Mouse (Mus musculus): ENCODE measurements around the gene Actr3b. TPM values are rescaled to one million over a fixed set of nuclear protein-coding genes. Genes with fewer than 3 reads are reported as not detected.

Gene Actr3b
- polyA plus RNA-seq, 1 experiment = 0.40 TPM

- no peak for TF ChIP-seq CEBPB (IDR thresholded peaks at IDR 0.05; ENCODE audit: insufficient read depth, poor library complexity, severe bottlenecking)
- TF ChIP-seq E2F4 (IDR thresholded peaks at IDR 0.05; ENCODE audit: insufficient read depth) = no peak
- no peak overlapping the region for H3ac ChIP-seq (ENCODE audit: control insufficient read depth, insufficient read length)
- no peaks in the 10 kb centered on the region for H3K27me3 ChIP-seq (ENCODE audit: control insufficient read depth, insufficient read depth, insufficient read length)
- H3K4me2 ChIP-seq (ENCODE audit: low read depth) = no peak overlapping the region
- H3K36me3 ChIP-seq (ENCODE audit: control insufficient read depth, insufficient read depth) = no peaks in the 10 kb centered on the region
- H3K4me3 ChIP-seq = no peak overlapping the region
- no peaks in the 10 kb centered on the region for H3K79me2 ChIP-seq (ENCODE audit: control insufficient read depth, insufficient read depth)
These were observed 117.5 kb downstream of the Actr3b start for GRCm38 (mm10) chr5:25877281-25877680.

GRCm38 (mm10) chr5:25877996-25878395, 118.2 kb downstream of the Actr3b start:
- no peak for TF ChIP-seq POLR2A (IDR thresholded peaks at IDR 0.05; ENCODE audit: insufficient read length, low read depth)
- TF ChIP-seq REST (IDR thresholded peaks at IDR 0.05; ENCODE audit: insufficient read depth, insufficient read length) = no peak
- TF ChIP-seq E2F4 (IDR thresholded peaks at IDR 0.05; ENCODE audit: insufficient read depth) = no peak
- no peak for TF ChIP-seq CEBPB (IDR thresholded peaks at IDR 0.05; ENCODE audit: insufficient read depth, poor library complexity, severe bottlenecking)
- no peak for TF ChIP-seq MYOG (IDR thresholded peaks at IDR 0.05; ENCODE audit: control insufficient read depth in 1 of 3, insufficient read depth in 1 of 3, insufficient read length in 2 of 3, low read depth in 2 of 3)
- no peak for TF ChIP-seq USF1 (IDR thresholded peaks at IDR 0.05; ENCODE audit: low read depth)
- no peak for TF ChIP-seq MYOD1 (IDR thresholded peaks at IDR 0.05; ENCODE audit: control insufficient read depth in 1 of 3, insufficient read length in 2 of 3, low read depth in 2 of 3)
- no peak for TF ChIP-seq TCF12 (IDR thresholded peaks at IDR 0.05; ENCODE audit: insufficient read depth, poor library complexity, severe bottlenecking)
- no peak for TF ChIP-seq POLR2AphosphoS2 (IDR thresholded peaks at IDR 0.05; ENCODE audit: insufficient read length, low read depth)
- no peak for TF ChIP-seq MAX (IDR thresholded peaks at IDR 0.05; ENCODE audit: low read depth)
- no peak for TF ChIP-seq TCF3 (IDR thresholded peaks at IDR 0.05; ENCODE audit: insufficient read length, low read depth)
- Histone ChIP-seq H3K4me2 (ENCODE audit: low read depth) (no peak overlapping the region), H3K4me3 (no peak overlapping the region), H3K27me3 (ENCODE audit: control insufficient read depth, insufficient read depth, insufficient read length) (no peaks in the 10 kb centered on the region), H3K36me3 (ENCODE audit: control insufficient read depth, insufficient read depth) (no peaks in the 10 kb centered on the region), H3K79me2 (ENCODE audit: control insufficient read depth, insufficient read depth) (no peaks in the 10 kb centered on the region), H3ac (ENCODE audit: control insufficient read depth, insufficient read length) (no peak overlapping the region)

GRCm38 (mm10) chr5:25886708-25887107, 126.9 kb downstream of the Actr3b start:
- no peak overlapping the region for H3K4me2 ChIP-seq (ENCODE audit: low read depth)
- no peak overlapping the region for H3K4me3 ChIP-seq
- TF ChIP-seq USF1 (IDR thresholded peaks at IDR 0.05; ENCODE audit: low read depth) (no peak), MYOG (IDR thresholded peaks at IDR 0.05; ENCODE audit: control insufficient read depth in 1 of 3, insufficient read depth in 1 of 3, insufficient read length in 2 of 3, low read depth in 2 of 3) (no peak), SRF (IDR thresholded peaks at IDR 0.05; ENCODE audit: control insufficient read depth, insufficient read length, low read depth) (no peak), MAX (IDR thresholded peaks at IDR 0.05; ENCODE audit: low read depth) (no peak), MYOD1 (IDR thresholded peaks at IDR 0.05; ENCODE audit: control insufficient read depth in 1 of 3, insufficient read length in 2 of 3, low read depth in 2 of 3) (no peak), REST (IDR thresholded peaks at IDR 0.05; ENCODE audit: insufficient read depth, insufficient read length) (no peak), POLR2AphosphoS2 (IDR thresholded peaks at IDR 0.05; ENCODE audit: insufficient read length, low read depth) (no peak), POLR2A (IDR thresholded peaks at IDR 0.05; ENCODE audit: insufficient read length, low read depth) (no peak), TCF3 (IDR thresholded peaks at IDR 0.05; ENCODE audit: insufficient read length, low read depth) (no peak), CEBPB (IDR thresholded peaks at IDR 0.05; ENCODE audit: insufficient read depth, poor library complexity, severe bottlenecking) (no peak), TCF12 (IDR thresholded peaks at IDR 0.05; ENCODE audit: insufficient read depth, poor library complexity, severe bottlenecking) (no peak), E2F4 (IDR thresholded peaks at IDR 0.05; ENCODE audit: insufficient read depth) (no peak)

DNA sequence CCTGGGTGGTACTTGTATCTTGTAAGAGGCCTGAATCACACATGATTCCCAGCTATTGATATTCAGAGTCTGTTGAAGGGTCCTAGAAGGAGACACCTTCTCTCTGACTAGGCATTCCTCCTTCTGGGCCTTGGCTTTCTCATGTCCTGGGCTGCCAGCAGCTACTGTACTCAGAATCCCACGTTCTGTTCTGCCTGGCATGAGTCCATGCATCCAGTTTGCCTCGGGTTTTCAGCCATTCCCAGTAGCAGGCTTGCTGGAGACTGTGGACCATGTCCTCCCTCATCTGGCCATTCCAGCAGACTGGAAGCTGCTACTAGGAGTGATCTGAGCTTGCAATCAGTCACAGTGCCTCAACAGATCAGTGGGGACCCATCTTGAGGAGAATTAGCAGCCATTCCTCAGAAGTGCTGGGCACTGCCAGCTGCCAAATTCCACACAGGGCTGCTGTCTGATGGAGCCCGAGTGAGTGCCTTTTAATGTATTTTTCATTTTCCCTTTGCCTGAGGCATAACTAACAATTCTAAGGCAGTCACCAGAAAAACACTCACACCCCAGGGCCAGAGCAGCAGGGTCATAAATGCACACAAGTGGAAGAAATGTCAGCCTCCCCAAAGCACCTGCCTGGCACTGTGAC, 130.1 kb downstream of the Actr3b start:
- no peaks in the 10 kb centered on the region for H3K36me3 ChIP-seq (ENCODE audit: control insufficient read depth, insufficient read depth)
- H3K27me3 ChIP-seq (ENCODE audit: control insufficient read depth, insufficient read depth, insufficient read length) = no peaks in the 10 kb centered on the region
- no peak overlapping the region for H3ac ChIP-seq (ENCODE audit: control insufficient read depth, insufficient read length)
- H3K79me2 ChIP-seq (ENCODE audit: control insufficient read depth, insufficient read depth) = no peaks in the 10 kb centered on the region
- TF ChIP-seq SRF (IDR thresholded peaks at IDR 0.05; ENCODE audit: control insufficient read depth, insufficient read length, low read depth) (no peak), TCF12 (IDR thresholded peaks at IDR 0.05; ENCODE audit: insufficient read depth, poor library complexity, severe bottlenecking) (no peak), POLR2A (IDR thresholded peaks at IDR 0.05; ENCODE audit: insufficient read length, low read depth) (no peak), E2F4 (IDR thresholded peaks at IDR 0.05; ENCODE audit: insufficient read depth) (no peak), MYOD1 (IDR thresholded peaks at IDR 0.05; ENCODE audit: control insufficient read depth in 1 of 3, insufficient read length in 2 of 3, low read depth in 2 of 3) (no peak), POLR2AphosphoS2 (IDR thresholded peaks at IDR 0.05; ENCODE audit: insufficient read length, low read depth) (no peak), CEBPB (IDR thresholded peaks at IDR 0.05; ENCODE audit: insufficient read depth, poor library complexity, severe bottlenecking) (no peak), REST (IDR thresholded peaks at IDR 0.05; ENCODE audit: insufficient read depth, insufficient read length) (no peak), TCF3 (IDR thresholded peaks at IDR 0.05; ENCODE audit: insufficient read length, low read depth) (no peak), MYOG (IDR thresholded peaks at IDR 0.05; ENCODE audit: control insufficient read depth in 1 of 3, insufficient read depth in 1 of 3, insufficient read length in 2 of 3, low read depth in 2 of 3) (no peak), USF1 (IDR thresholded peaks at IDR 0.05; ENCODE audit: low read depth) (no peak), MAX (IDR thresholded peaks at IDR 0.05; ENCODE audit: low read depth) (no peak)
- no peak overlapping the region for H3K4me3 ChIP-seq
- no peak overlapping the region for H3K4me2 ChIP-seq (ENCODE audit: low read depth)

More at GRCm38 (mm10) chr5:25886708-25887107, 126.9 kb downstream of the Actr3b start:
- Histone ChIP-seq H3ac (ENCODE audit: control insufficient read depth, insufficient read length) (no peak overlapping the region), H3K27me3 (ENCODE audit: control insufficient read depth, insufficient read depth, insufficient read length) (no peaks in the 10 kb centered on the region), H3K79me2 (ENCODE audit: control insufficient read depth, insufficient read depth) (no peaks in the 10 kb centered on the region), H3K36me3 (ENCODE audit: control insufficient read depth, insufficient read depth) (no peaks in the 10 kb centered on the region)

DNA sequence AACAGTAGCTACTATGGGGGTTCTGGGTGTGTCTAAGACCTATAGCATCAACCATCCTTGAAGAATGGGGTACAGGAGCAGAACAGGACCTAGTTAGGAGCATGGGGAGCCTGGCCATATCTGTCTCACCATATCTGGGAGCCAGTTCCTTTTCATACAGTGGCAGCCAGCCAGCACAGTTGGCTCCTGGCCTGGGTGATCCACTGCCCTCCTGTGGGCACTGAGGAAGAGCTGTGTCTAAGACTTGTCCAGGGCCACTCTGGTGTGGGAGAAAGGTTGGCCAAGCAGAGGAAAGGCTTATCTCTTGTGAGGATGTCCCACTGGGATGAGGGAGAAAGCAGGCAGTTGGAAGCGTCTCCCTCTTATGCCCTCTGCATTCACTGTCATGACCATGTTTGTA, 131.5 kb downstream of the Actr3b start:
- Histone ChIP-seq H3ac (ENCODE audit: control insufficient read depth, insufficient read length) (no peak overlapping the region), H3K4me2 (ENCODE audit: low read depth) (no peak overlapping the region), H3K27me3 (ENCODE audit: control insufficient read depth, insufficient read depth, insufficient read length) (no peaks in the 10 kb centered on the region), H3K4me3 (no peak overlapping the region), H3K79me2 (ENCODE audit: control insufficient read depth, insufficient read depth) (no peaks in the 10 kb centered on the region), H3K36me3 (ENCODE audit: control insufficient read depth, insufficient read depth) (no peaks in the 10 kb centered on the region)
- no peak for TF ChIP-seq MYOD1 (IDR thresholded peaks at IDR 0.05; ENCODE audit: control insufficient read depth in 1 of 3, insufficient read length in 2 of 3, low read depth in 2 of 3)
- no peak for TF ChIP-seq MAX (IDR thresholded peaks at IDR 0.05; ENCODE audit: low read depth)
- TF ChIP-seq USF1 (IDR thresholded peaks at IDR 0.05; ENCODE audit: low read depth) = no peak
- TF ChIP-seq TCF3 (IDR thresholded peaks at IDR 0.05; ENCODE audit: insufficient read length, low read depth) = no peak
- no peak for TF ChIP-seq MYOG (IDR thresholded peaks at IDR 0.05; ENCODE audit: control insufficient read depth in 1 of 3, insufficient read depth in 1 of 3, insufficient read length in 2 of 3, low read depth in 2 of 3)
- TF ChIP-seq E2F4 (IDR thresholded peaks at IDR 0.05; ENCODE audit: insufficient read depth) = no peak
- TF ChIP-seq POLR2AphosphoS2 (IDR thresholded peaks at IDR 0.05; ENCODE audit: insufficient read length, low read depth) = no peak

All from myocyte (in vitro differentiated cells).